13 mouse cellular contexts compared by ENCODE assay signal in genomic region chr1:64949377-64949776, GRCm38 (mm10). TPM values are rescaled to one million over a fixed set of nuclear protein-coding genes. Genes with fewer than 3 reads are reported as not detected.
DNase-seq lines count a peak whose midpoint lies in the region; ATAC-seq and TF ChIP-seq lines count a peak whose summit lies in the region.
"Had no signal": no experiment of that assay in that cellular context is flagged by ENCODE, and none has a peak within 500 bp of the region (broad histone marks: within the 10 kb centered on the region; RNA-seq: fewer than 3 reads in every experiment).

No protein-coding gene starts in this region.

- peak; percentile 83 for DNase-seq in A20 (ENCODE audit: low read depth, low spot score)
- peak; percentile 16 for DNase-seq in induced T-regulatory cell, adult 2 months (ENCODE audit: low read depth)
- no peak for DNase-seq in kidney, postnatal 25 days
- DNase-seq in frontal cortex, postnatal 10 days (ENCODE audit: low spot score in 2 of 2) = no peak
- no peak for DNase-seq in gastrocnemius, adult 18-20 months (ENCODE audit: low spot score)
- DNase-seq: cerebellum, adult 11 months; gastrocnemius, postnatal 25 days; kidney, adult 18-20 months; right cerebral cortex, postnatal 4 days had no signal

- peaks cover 8% of the 10 kb centered on the region for H3K79me2 ChIP-seq in C2C12 (ENCODE audit: control insufficient read depth, insufficient read depth)

- no peak overlapping the region for H3K4me3 ChIP-seq in C2C12 (ENCODE audit: insufficient read depth, poor library complexity, severe bottlenecking)
- H3K4me3 ChIP-seq: liver, embryonic 15.5 days; neural tube, embryonic 12.5 days had no signal

- no peak overlapping the region for H3ac ChIP-seq in C2C12 (ENCODE audit: control insufficient read depth, insufficient read length, low read depth)

- peak; percentile 85 for ATAC-seq in monocyte, adult 5-6 weeks (replicated peaks; ENCODE audit: insufficient number of reproducible peaks, low FRiP score, low TSS enrichment, poor library complexity, severe bottlenecking)

- peaks cover 3% of the 10 kb centered on the region for H3K79me3 ChIP-seq in C2C12 (ENCODE audit: low read depth)

- no peak for TF ChIP-seq CTCF in C2C12 (IDR thresholded peaks at IDR 0.05; ENCODE audit: control insufficient read depth, insufficient read depth, insufficient read length)

- no peaks in the 10 kb centered on the region for H3K36me3 ChIP-seq in C2C12 (ENCODE audit: control insufficient read depth, insufficient read depth)
- H3K36me3 ChIP-seq: liver, embryonic 15.5 days; neural tube, embryonic 12.5 days had no signal

- no peaks in the 10 kb centered on the region for H3K27me3 ChIP-seq in C2C12 (ENCODE audit: control insufficient read depth, insufficient read depth, insufficient read length)
- H3K27me3 ChIP-seq: liver, embryonic 15.5 days; neural tube, embryonic 12.5 days had no signal

TF ChIP-seq in C2C12, 6 proteins besides CTCF, POLR2A, EP300 and RAD21:
- TF ChIP-seq MYOD1 (IDR thresholded peaks at IDR 0.05; ENCODE audit: control insufficient read depth, insufficient read length, low read depth) = peak; percentile 56
- no peak for TF ChIP-seq USF1 (IDR thresholded peaks at IDR 0.05; ENCODE audit: low read depth)
- no peak for TF ChIP-seq MYOG (IDR thresholded peaks at IDR 0.05; ENCODE audit: control insufficient read depth, extremely low read depth, insufficient read length)
- TF ChIP-seq MAX (IDR thresholded peaks at IDR 0.05) = no peak
TF ChIP-seq in C2C12: peak in this region for 1.

RNA-seq across cellular contexts. Expression of gene Plekhm3, which starts 7.2 kb away (rescaled TPM):
- polyA plus RNA-seq in C2C12 (2012; fragmentation: generic; extraction: Trizol) = 2.3 TPM
- 34.9 to 63.1 TPM (median 38.9 TPM) in 3 replicates for total RNA-seq in monocyte, adult 5-6 weeks (2017)
- 1 to 10 TPM; 8.5 to 9.3 TPM for total RNA-seq in gastrocnemius, adult 18-20 months (2021)

Comparison
In these comparisons a context has a peak if more than half of its experiments do, and no peak if none do; other contexts are left out.
1. DNase-seq: peak in A20 (single experiment) and induced T-regulatory cell, adult 2 months (single experiment); none in kidney, postnatal 25 days (0 of 2), frontal cortex, postnatal 10 days (0 of 2) and gastrocnemius, adult 18-20 months (single experiment).